Mouse (Mus musculus) layer of hippocampus, adult 18-20 months (tissue): ENCODE measurements around the gene Brsk1. TPM values are rescaled to one million over a fixed set of nuclear protein-coding genes. Genes with fewer than 3 reads are reported as not detected.
A peak's percentile ranks its signal among the peaks of the same experiment; 100 is the strongest.

Experiments
- DNase-seq, 2 experiments: peaks; one replicate each; pipeline ENCODE4 v3.0.0; 2022; ENCODE audit warnings: low spot score in 2 of 2
- total RNA-seq, 2 experiments: library from RNA; stranded (reverse); gene quantifications; 2 replicates each; pipeline ENCODE4 v1.2.3; 2021

Gene Brsk1
- total RNA-seq, 2 experiments from 2014 or later = 368 to 369 TPM

DNA sequence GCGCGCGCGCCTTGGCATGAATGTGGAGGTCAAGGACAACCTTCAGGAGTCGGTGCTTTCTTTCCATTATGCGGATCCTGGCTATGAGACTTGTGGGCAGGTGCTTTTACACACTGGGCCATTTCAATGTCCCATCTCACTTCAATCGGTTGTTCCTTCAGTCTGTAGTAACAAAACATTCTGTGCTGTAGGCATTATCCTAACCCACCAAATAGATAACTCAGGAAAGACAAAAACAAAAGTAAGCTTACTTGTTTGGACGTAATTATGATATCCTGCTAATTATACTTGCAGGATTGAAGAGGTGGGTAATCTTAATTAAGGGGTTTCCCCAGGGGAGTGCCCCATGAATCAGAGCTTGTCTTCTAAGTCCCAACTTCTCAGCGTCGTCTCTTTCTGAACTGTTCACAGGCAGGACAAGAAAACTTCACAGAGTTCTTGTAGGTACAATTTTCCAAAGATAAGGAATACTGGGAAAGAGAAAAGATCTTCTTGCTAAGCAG is 48.7 kb downstream of the Brsk1 start:
- DNase-seq = no peak

- peak; percentile 100 for DNase-seq
These were observed 49.3 kb downstream of the Brsk1 start, which contains the start of gene Kmt5c for GRCm38 (mm10) chr7:4739544-4740275. Gene Kmt5c (plus strand): TSS chr7:4740115.

DNA sequence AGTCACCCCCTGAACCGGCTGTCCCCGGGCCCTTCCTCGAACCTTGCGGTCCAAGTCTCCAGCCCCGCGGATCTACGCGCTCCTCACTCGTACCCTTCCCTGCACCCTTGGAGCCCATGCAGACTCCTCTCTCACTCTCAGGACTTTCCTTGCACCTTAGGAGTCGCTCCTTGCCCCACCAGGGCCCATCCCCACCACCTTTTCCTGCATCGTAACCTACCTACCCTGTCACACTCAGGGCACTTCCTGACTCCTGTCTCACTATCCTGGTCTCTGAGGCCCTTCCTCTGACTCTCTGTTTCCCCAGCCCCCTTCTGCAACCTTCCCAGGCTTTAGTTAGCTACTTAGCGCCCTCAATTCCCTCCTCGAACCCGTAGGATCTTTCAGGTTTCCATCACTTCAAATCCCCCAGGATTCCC is 49.9 kb downstream of the Brsk1 start:
- DNase-seq = no peak

DNA sequence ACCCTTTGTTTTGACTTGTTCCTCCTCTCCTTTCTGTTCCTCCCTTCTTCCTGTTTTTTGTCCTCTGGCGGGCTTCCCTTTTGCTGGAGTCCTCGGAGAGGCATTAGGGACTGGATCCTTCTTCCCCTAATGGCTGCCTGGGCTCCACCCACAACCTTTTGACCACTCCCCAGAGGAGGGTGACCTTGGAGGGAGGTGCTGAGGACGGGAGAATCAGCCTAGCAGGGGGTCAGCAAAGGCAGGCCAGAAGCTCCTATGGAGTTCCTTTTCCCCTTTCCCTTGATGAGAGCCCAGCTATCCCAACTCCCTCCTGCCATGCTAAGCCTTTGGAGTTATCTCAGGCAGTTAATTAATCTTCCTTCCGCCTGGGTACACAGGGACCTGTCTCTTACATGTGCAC is 50.7 kb downstream of the Brsk1 start:
- peak in 1 of 2 experiments; percentile 32 for DNase-seq

GRCm38 (mm10) chr7:4741672-4742481 is 51.5 kb downstream of the Brsk1 start:
- DNase-seq = no peak

- no peak for DNase-seq
These were observed 52.0 kb downstream of the Brsk1 start for GRCm38 (mm10) chr7:4742482-4742819.

- no peak for DNase-seq
These were observed 53.0 kb downstream of the Brsk1 start for GRCm38 (mm10) chr7:4743354-4743753.

GRCm38 (mm10) chr7:4744886-4745285 is 54.5 kb downstream of the Brsk1 start:
- DNase-seq = no peak

GRCm38 (mm10) chr7:4746326-4746980 is 56.0 kb downstream of the Brsk1 start:
- no peak for DNase-seq

DNA sequence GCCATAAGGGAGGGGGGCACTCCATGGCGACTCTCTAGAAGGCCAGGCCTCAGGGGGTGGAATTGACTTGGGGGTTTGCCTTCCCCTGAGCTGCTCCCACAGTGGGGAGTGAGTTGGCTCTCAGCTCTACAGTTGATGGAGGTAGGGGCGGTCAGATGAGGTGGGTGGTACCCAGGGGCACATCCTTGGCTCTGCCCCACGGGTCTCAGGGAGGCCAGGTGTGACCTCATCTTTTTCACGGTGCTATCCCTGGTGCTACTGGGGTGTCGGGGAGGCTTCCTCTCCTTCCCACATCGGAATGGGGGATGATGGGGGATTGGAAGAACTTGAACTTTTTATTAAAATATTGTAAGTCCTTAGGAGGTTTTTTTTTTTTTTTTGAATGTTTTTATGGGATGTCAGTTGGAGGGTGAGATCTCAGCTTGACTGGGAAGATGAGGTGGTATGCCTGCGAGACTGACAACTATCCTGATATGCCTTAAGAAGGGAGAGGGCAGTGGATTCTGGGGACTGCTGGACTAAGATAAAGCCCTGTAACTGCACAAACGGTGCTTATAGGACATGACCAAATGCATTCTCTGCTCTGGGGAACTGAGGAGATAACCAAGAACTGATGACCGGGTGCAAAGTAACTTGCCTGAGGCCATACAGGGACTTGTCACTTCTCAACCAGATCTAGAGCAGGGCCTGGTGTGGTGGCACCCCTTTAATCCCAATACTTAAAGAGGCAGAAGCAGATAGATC is 56.9 kb downstream of the Brsk1 start:
- DNase-seq = no peak

DNA sequence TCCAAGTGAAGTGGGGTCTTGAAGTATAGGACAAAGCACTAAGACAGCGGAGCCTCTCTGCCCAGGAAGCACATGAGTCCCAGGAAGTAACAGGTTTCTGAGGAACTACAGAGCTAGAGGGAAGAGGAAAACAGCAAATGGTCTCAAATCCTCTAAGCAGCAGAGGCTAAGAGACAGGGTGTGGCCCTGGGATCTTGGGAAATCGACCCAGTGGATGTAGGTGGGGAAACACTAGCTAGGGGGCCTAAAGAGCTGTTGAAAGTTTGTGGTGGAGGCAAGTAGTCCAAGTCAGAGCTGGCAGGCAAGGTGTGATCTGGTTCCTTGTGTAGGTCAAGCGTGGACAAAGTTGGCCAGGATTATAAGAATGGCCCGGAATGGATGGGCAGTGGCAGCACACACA is 57.9 kb downstream of the Brsk1 start:
- no peak for DNase-seq

DNA sequence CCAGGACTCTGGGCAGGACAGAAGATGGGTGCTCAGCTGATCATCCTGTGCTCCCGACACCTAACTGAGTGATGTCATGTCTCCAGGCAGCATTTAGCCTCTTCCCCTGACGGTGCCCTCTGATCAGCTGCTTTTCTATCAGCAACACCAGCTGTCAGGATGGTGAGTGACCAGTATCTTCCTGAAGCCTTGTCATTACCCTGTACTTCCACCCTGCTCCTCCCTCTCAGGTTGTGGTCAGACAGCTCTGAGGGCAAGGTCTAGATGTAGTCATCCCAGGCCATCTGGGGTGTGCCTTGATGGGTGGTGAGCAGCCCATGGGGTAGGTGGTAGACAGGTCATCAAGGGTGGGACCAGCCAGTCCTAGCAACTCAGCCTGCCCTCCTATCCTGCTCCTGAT is 58.8 kb downstream of the Brsk1 start:
- no peak for DNase-seq

DNA sequence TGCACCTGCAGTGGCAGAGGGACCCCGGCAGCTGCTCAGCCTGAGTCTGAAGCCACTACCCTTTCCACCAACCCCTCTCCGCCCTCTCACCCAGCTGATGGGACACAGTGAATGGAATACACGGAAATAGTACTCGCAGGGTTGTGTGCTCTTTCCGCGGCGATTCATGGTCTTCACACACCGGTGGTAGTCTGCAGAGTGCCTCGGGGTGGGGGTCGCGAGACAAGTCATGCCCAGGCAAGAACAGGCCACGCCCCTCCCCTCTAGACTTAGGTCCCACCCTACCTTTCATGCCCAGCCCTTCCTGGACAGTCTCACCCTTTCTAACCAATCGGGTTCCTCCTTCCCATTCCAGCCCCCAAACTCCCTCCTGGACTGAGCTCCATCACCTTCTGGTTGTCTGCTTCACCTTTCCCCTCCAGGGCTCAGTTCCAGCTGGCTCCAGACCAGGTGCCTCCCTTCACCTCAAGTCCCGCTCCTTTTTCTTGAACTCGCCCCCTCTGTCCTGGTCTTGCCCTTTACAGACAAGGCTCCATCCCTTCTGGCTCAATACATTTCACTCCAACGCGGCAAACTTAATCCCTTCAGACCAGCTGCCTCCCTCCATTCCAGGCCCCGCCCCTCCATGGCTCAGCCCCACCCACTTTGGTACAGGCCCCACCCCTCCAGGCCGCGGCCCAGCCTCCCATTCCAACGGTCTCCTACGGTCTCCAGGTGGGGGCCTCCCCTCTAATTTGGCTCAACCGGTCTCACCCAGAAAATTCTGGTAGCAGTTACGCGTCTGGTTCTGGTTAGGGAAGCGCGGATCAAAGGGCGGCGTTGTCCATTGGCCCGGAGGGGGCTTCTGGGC is 61.8 kb downstream of the Brsk1 start:
- no peak for DNase-seq

DNA sequence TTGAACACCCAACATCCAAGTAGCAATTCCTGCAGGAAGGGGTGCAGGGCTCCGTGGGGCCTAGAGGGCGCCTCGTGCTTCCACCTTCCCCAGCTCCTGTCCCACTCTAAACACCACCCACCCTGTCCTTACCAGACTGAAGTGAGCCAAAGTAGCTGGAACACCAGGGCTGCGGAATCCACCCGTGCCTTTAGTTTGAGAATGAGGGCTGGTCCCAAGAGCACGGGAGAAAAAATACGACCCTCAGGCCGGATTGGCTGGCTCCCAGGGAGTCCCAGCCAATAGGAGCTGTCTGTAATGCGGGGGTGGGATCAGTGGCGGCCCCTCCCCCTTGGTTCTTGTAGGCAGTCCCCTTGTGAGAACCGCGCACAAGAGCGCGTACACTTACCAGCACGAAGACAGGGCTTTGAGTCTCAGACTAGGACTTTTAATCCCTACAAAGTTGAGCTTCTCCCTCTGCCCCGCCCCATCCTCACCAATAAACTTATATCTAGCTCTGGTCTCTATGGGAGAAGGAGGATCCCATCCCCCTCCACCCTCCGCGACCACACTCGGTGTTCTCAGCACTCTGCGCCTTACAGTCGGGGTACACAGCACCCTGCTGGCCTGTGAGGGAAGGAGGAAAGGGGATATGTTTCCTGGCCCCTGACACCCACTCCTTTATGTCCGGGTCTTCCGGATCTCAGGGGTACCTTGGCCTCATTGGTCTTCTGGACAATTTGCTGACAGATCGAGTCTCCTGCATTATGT is 62.6 kb downstream of the Brsk1 start, which contains the start of gene Cox6b2:
TSS of gene Cox6b2 (minus strand) at position 274 of the 750 bp plus-strand sequence.
- peak in 1 of 2 experiments; percentile 49 for DNase-seq

DNA sequence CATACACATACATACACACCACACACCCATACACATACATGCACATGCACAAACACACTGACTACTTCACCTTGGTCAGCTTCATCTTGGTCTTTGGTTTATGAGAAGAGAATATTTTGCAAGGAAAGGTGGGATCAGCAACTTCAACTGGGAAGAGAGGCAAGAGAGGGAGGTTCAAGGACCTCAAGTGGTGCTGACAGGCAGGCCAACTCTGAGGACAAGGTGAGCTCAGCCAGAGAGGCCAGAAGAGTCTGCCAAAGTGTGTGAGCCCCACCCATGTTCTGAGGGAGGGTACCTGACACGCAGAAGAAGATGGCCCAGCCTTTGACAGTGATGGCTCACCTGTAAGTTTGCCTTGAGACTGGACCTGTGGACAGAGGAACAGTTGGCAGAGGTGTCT is 69.3 kb downstream of the Brsk1 start:
- DNase-seq = no peak

DNA sequence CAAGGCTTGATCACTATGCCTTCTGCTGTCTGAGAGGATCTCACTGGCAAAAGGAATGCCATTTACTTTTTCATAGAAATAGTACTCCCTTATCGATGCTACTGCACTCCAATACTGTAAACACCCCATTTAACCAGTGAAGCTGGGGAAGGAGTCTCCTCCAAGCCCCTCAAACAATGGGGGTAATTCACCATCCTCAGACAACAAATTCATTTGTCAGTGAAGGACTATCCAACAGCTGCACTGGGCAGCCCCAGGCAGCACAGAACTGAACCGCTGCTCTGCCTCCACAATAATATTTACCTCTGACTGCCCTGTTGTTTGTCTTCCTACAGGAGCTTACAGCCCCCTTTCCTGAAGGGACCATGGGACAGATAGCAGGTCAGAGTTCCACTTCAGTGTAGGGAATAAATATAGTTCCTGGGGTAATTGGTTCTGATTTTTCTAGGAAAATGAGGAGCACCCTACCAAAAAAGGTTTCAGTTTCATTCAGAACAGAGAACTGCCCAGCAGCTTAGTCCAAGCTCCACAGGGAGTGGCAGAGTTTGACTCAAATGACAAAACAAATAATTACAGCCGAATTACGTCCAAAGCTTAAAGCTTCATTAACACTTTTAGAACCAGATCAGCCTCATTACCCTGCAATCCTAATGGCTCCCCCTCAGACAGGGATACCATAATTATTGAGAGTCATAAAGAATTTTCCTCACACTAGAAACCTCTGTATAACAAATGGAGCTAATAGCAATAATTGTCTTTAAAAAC is 74.7 kb downstream of the Brsk1 start:
- DNase-seq = no peak
